Mouse (Mus musculus): ENCODE results near the gene Kiz. TPM values are rescaled to one million over a fixed set of nuclear protein-coding genes. Genes with fewer than 3 reads are reported as not detected.

Gene Kiz
- total RNA-seq, 1 experiment = 6.3 TPM

GRCm38 (mm10) chr2:146925846-146926245 lies 70.2 kb downstream of the Kiz start:
- in situ Hi-C loops (cut with MboI; ENCODE audit: low sequenced_read_pairs in 2 of 2, unreplicated experiment in 2 of 2) = no loop called here
- Histone ChIP-seq H3K9me3 (ENCODE audit: control insufficient read depth, insufficient read depth, low read depth, low read length) (no peaks in the 10 kb centered on the region), H3K27ac (ENCODE audit: insufficient read depth, low read depth, low read length, poor library complexity, severe bottlenecking) (no peak overlapping the region), H3K9ac (ENCODE audit: insufficient read depth, low read depth, low read length, poor library complexity, severe bottlenecking) (no peak overlapping the region), H3K4me3 (ENCODE audit: insufficient read depth in 1 of 2, low read depth in 1 of 2, low read length in 2 of 2, poor library complexity in 1 of 2, severe bottlenecking in 1 of 2) (no peak overlapping the region), H3K36me3 (ENCODE audit: control insufficient read depth, insufficient read depth, low read length, poor library complexity, severe bottlenecking) (no peaks in the 10 kb centered on the region), H3K4me1 (ENCODE audit: control insufficient read depth in 2 of 2, insufficient read depth in 2 of 2, low read length in 2 of 2, poor library complexity in 1 of 2) (peaks cover 0 to 4% of the 10 kb centered on the region in 2 experiments; a peak in 1 of 4 replicates)
- DNase-seq (ENCODE audit: low read depth, low spot score) = no peak
- TF ChIP-seq ZC3H11A (IDR thresholded peaks at IDR 0.05; ENCODE audit: borderline replicate concordance, low read depth, low read length) = no peak
- TF ChIP-seq MAFK (IDR thresholded peaks at IDR 0.05; ENCODE audit: insufficient read depth, low read depth, low read length) = no peak
- TF ChIP-seq HCFC1 (IDR thresholded peaks at IDR 0.05; ENCODE audit: borderline replicate concordance, insufficient read depth, low read length) = no peak
- no peak for TF ChIP-seq ZNF384 (IDR thresholded peaks at IDR 0.05; ENCODE audit: low read depth, low read length)
- no peak for TF ChIP-seq CHD2 (IDR thresholded peaks at IDR 0.05; ENCODE audit: low read depth, low read length)

- H3K9me3 ChIP-seq (ENCODE audit: control insufficient read depth, insufficient read depth, low read depth, low read length) = no peaks in the 10 kb centered on the region
- no peaks in the 10 kb centered on the region for H3K4me1 ChIP-seq (ENCODE audit: control insufficient read depth in 2 of 2, insufficient read depth in 2 of 2, low read length in 2 of 2, poor library complexity in 1 of 2)
- H3K9ac ChIP-seq (ENCODE audit: insufficient read depth, low read depth, low read length, poor library complexity, severe bottlenecking) = no peak overlapping the region
- H3K27ac ChIP-seq (ENCODE audit: insufficient read depth, low read depth, low read length, poor library complexity, severe bottlenecking) = no peak overlapping the region
- DNase-seq (ENCODE audit: low read depth, low spot score) = no peak
- H3K4me3 ChIP-seq (ENCODE audit: insufficient read depth in 1 of 2, low read depth in 1 of 2, low read length in 2 of 2, poor library complexity in 1 of 2, severe bottlenecking in 1 of 2) = no peak overlapping the region
- TF ChIP-seq HCFC1 (IDR thresholded peaks at IDR 0.05; ENCODE audit: borderline replicate concordance, insufficient read depth, low read length) = no peak
- no peak for TF ChIP-seq ZC3H11A (IDR thresholded peaks at IDR 0.05; ENCODE audit: borderline replicate concordance, low read depth, low read length)
- no peak for TF ChIP-seq MAFK (IDR thresholded peaks at IDR 0.05; ENCODE audit: insufficient read depth, low read depth, low read length)
- TF ChIP-seq ZNF384 (IDR thresholded peaks at IDR 0.05; ENCODE audit: low read depth, low read length) = no peak
- TF ChIP-seq CHD2 (IDR thresholded peaks at IDR 0.05; ENCODE audit: low read depth, low read length) = no peak
- H3K36me3 ChIP-seq (ENCODE audit: control insufficient read depth, insufficient read depth, low read length, poor library complexity, severe bottlenecking) = no peaks in the 10 kb centered on the region
- in situ Hi-C loops (cut with MboI; ENCODE audit: low sequenced_read_pairs in 2 of 2, unreplicated experiment in 2 of 2) = no loop called here
Observed at GRCm38 (mm10) chr2:146948223-146948776, 92.6 kb downstream of the Kiz start.

GRCm38 (mm10) chr2:146956366-146956765 lies 100.7 kb downstream of the Kiz start:
- in situ Hi-C loops (cut with MboI; ENCODE audit: low sequenced_read_pairs in 2 of 2, unreplicated experiment in 2 of 2) = loop anchor here (5.0 to 25.0 kb wide), 2 partner anchors 221 to 356 kb away; no protein-coding TSS in a partner anchor
- H3K9me3 ChIP-seq (ENCODE audit: control insufficient read depth, insufficient read depth, low read depth, low read length) = no peaks in the 10 kb centered on the region
- no peaks in the 10 kb centered on the region for H3K4me1 ChIP-seq (ENCODE audit: control insufficient read depth in 2 of 2, insufficient read depth in 2 of 2, low read length in 2 of 2, poor library complexity in 1 of 2)

GRCm38 (mm10) chr2:146958398-146958911 lies 102.8 kb downstream of the Kiz start:
- H3K36me3 ChIP-seq (ENCODE audit: control insufficient read depth, insufficient read depth, low read length, poor library complexity, severe bottlenecking) = no peaks in the 10 kb centered on the region
- H3K4me3 ChIP-seq (ENCODE audit: insufficient read depth in 1 of 2, low read depth in 1 of 2, low read length in 2 of 2, poor library complexity in 1 of 2, severe bottlenecking in 1 of 2) = no peak overlapping the region
- DNase-seq (ENCODE audit: low read depth, low spot score) = no peak
- H3K27ac ChIP-seq (ENCODE audit: insufficient read depth, low read depth, low read length, poor library complexity, severe bottlenecking) = no peak overlapping the region
- H3K9me3 ChIP-seq (ENCODE audit: control insufficient read depth, insufficient read depth, low read depth, low read length) = no peaks in the 10 kb centered on the region
- in situ Hi-C loops (cut with MboI; ENCODE audit: low sequenced_read_pairs in 2 of 2, unreplicated experiment in 2 of 2) = loop anchor here (5.0 to 25.0 kb wide), 2 partner anchors 219 to 354 kb away; no protein-coding TSS in a partner anchor
- H3K4me1 ChIP-seq (ENCODE audit: control insufficient read depth in 2 of 2, insufficient read depth in 2 of 2, low read length in 2 of 2, poor library complexity in 1 of 2) = no peaks in the 10 kb centered on the region
- TF ChIP-seq CHD2 (IDR thresholded peaks at IDR 0.05; ENCODE audit: low read depth, low read length) (no peak), ZC3H11A (IDR thresholded peaks at IDR 0.05; ENCODE audit: borderline replicate concordance, low read depth, low read length) (no peak), MAFK (IDR thresholded peaks at IDR 0.05; ENCODE audit: insufficient read depth, low read depth, low read length) (no peak), HCFC1 (IDR thresholded peaks at IDR 0.05; ENCODE audit: borderline replicate concordance, insufficient read depth, low read length) (no peak), ZNF384 (IDR thresholded peaks at IDR 0.05; ENCODE audit: low read depth, low read length) (no peak)
- no peak overlapping the region for H3K9ac ChIP-seq (ENCODE audit: insufficient read depth, low read depth, low read length, poor library complexity, severe bottlenecking)

More at GRCm38 (mm10) chr2:146956366-146956765, 100.7 kb downstream of the Kiz start:
- Histone ChIP-seq H3K27ac (ENCODE audit: insufficient read depth, low read depth, low read length, poor library complexity, severe bottlenecking) (no peak overlapping the region), H3K36me3 (ENCODE audit: control insufficient read depth, insufficient read depth, low read length, poor library complexity, severe bottlenecking) (no peaks in the 10 kb centered on the region), H3K4me3 (ENCODE audit: insufficient read depth in 1 of 2, low read depth in 1 of 2, low read length in 2 of 2, poor library complexity in 1 of 2, severe bottlenecking in 1 of 2) (no peak overlapping the region), H3K9ac (ENCODE audit: insufficient read depth, low read depth, low read length, poor library complexity, severe bottlenecking) (no peak overlapping the region)
- TF ChIP-seq HCFC1 (IDR thresholded peaks at IDR 0.05; ENCODE audit: borderline replicate concordance, insufficient read depth, low read length) (no peak), CHD2 (IDR thresholded peaks at IDR 0.05; ENCODE audit: low read depth, low read length) (no peak), ZNF384 (IDR thresholded peaks at IDR 0.05; ENCODE audit: low read depth, low read length) (no peak), ZC3H11A (IDR thresholded peaks at IDR 0.05; ENCODE audit: borderline replicate concordance, low read depth, low read length) (no peak), MAFK (IDR thresholded peaks at IDR 0.05; ENCODE audit: insufficient read depth, low read depth, low read length) (no peak)
- DNase-seq (ENCODE audit: low read depth, low spot score) = no peak

All from ES-E14 (cell line).